Mouse (Mus musculus): Measurements from ENCODE around the gene Ddx24. TPM values are rescaled to one million over a fixed set of nuclear protein-coding genes. Genes with fewer than 3 reads are reported as not detected.

The Ddx24 gene
- total and polyA plus RNA-seq, 3 experiments = 76.2 to 125 (median 83.0) TPM

DNA sequence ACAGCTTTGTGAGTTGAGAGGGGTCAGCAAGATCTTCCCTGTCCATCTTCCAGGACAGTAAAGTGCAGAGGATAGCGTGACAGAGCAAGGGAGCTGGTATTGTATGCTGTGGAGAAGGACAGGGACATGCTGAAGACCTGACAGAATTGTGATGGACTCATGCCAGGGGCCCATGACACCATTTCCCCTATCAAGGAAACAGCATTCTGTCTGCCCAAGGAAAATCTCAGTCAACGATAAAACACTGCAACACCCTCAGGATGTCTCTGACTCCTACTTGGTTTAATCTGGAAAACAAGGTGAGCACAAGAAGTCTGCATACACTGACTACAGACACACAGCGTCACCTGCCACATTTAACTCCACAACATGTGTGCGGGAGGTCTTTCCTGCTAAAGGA is 17.9 kb downstream of the Ddx24 start, which contains the start of gene 9330161L09Rik:
9330161L09Rik (minus strand) TSS at position 101 of the 400 bp plus-strand sequence.
- Histone ChIP-seq H3K4me2 (ENCODE audit: insufficient read depth, low read depth, poor library complexity, severe bottlenecking) (no peak within 1 kb of the TSS), H3K36me3 (replicated peaks in 1 of 2; ENCODE audit: control insufficient read depth in 1 of 2, insufficient read depth in 1 of 2, low read length in 1 of 2) (peaks cover 95 to 100% of the 10 kb centered on the region in 2 experiments), H3K27ac (ENCODE audit: insufficient read depth, low read depth) (no peak within 1 kb of the TSS), H3K9ac (ENCODE audit: insufficient read depth, low read depth) (no peak within 1 kb of the TSS), H3K27me3 (replicated peaks) (no peaks in the 10 kb centered on the region), H3K79me2 (replicated peaks; ENCODE audit: control insufficient read depth, extremely low read depth, insufficient read depth, poor library complexity, severe bottlenecking) (no peaks in the 10 kb centered on the region), H3K9me3 (replicated peaks; ENCODE audit: low read length) (no peaks in the 10 kb centered on the region), H3K4me3 (replicated peaks in 1 of 3; ENCODE audit: low read depth in 2 of 3, low read length in 2 of 3, poor library complexity in 1 of 3) (no peak within 1 kb of the TSS), H3K4me1 (ENCODE audit: control insufficient read depth in 1 of 2, insufficient read depth in 2 of 2) (no peaks in the 10 kb centered on the region)
- TF ChIP-seq ELF1 (IDR thresholded peaks at IDR 0.05; ENCODE audit: low read depth, low read length) (no peak), TBP (conservative IDR thresholded peaks at IDR 0.05; ENCODE audit: low read depth, low read length) (no peak), RCOR1 (conservative IDR thresholded peaks at IDR 0.05; ENCODE audit: low read depth, low read length) (no peak), CTCF (conservative IDR thresholded peaks at IDR 0.05 in 1 of 2, IDR thresholded peaks at IDR 0.05 in 1 of 2; ENCODE audit: low read depth in 2 of 2, low read length in 2 of 2) (no peak), GABPA (IDR thresholded peaks at IDR 0.05; ENCODE audit: insufficient replicate concordance, low read depth, low read length) (no peak), RAD21 (IDR thresholded peaks at IDR 0.05; ENCODE audit: low read depth, low read length) (no peak), TCF12 (IDR thresholded peaks at IDR 0.05; ENCODE audit: low read depth, low read length) (no peak), ZNF384 (IDR thresholded peaks at IDR 0.05; ENCODE audit: low read depth, low read length) (no peak), MYC (IDR thresholded peaks at IDR 0.05; ENCODE audit: low read depth, low read length) (no peak), MAZ (IDR thresholded peaks at IDR 0.05; ENCODE audit: low read depth, low read length) (no peak), IRF4 (IDR thresholded peaks at IDR 0.05; ENCODE audit: low read depth, low read length) (no peak), HCFC1 (IDR thresholded peaks at IDR 0.05; ENCODE audit: low read depth, low read length) (no peak), BHLHE40 (IDR thresholded peaks at IDR 0.05; ENCODE audit: low read depth, low read length) (no peak), MXI1 (IDR thresholded peaks at IDR 0.05; ENCODE audit: low read depth, low read length) (no peak), ZKSCAN1 (IDR thresholded peaks at IDR 0.05; ENCODE audit: borderline replicate concordance, low read depth, low read length) (no peak), POLR2A (IDR thresholded peaks at IDR 0.05; ENCODE audit: low read depth, low read length) (no peak), SIN3A (IDR thresholded peaks at IDR 0.05; ENCODE audit: low read length) (no peak), JUND (conservative IDR thresholded peaks at IDR 0.05; ENCODE audit: low read depth, low read length) (no peak), POLR2AphosphoS2 (IDR thresholded peaks at IDR 0.05; ENCODE audit: low read depth, low read length) (no peak)
- dilution Hi-C loops (cut with MboI; ENCODE audit: extremely low pct_ligation_motif_present, extremely low pct_unique_long_range_greater_than_20kb, low sequenced_read_pairs) (no loop called here), in situ Hi-C loops (cut with MboI; ENCODE audit: low pct_ligation_motif_present, low pct_unique_long_range_greater_than_20kb, low sequenced_read_pairs) (no loop called here)
- no peak for DNase-seq (ENCODE audit: extremely low read depth)

DNA sequence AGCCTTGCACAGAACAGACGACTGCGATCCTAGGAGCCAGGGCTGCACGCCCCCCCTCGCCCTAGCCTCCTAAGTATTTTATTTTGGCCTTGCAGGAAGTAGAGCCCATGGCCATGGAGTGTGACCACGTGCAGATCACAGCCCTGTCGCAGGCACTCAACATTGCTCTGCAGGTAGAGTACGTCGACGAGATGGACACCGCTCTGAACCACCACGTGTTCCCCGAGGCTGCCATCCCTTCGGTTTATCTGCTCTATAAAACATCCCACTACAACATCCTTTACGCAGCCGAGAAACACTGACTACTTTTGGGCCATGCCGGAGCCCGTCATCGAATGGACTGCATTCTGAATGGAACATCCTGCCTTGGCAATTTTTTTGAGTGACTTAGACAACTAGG is 21.5 kb downstream of the Ddx24 start:
- Histone ChIP-seq H3K4me2 (ENCODE audit: insufficient read depth, low read depth, poor library complexity, severe bottlenecking) (no peak overlapping the region), H3K79me2 (replicated peaks; ENCODE audit: control insufficient read depth, extremely low read depth, insufficient read depth, poor library complexity, severe bottlenecking) (no peaks in the 10 kb centered on the region), H3K9ac (ENCODE audit: insufficient read depth, low read depth) (no peak overlapping the region), H3K9me3 (replicated peaks; ENCODE audit: low read length) (no peaks in the 10 kb centered on the region), H3K27ac (ENCODE audit: insufficient read depth, low read depth) (no peak overlapping the region), H3K36me3 (replicated peaks in 1 of 2; ENCODE audit: control insufficient read depth in 1 of 2, insufficient read depth in 1 of 2, low read length in 1 of 2) (peaks cover 71 to 97% of the 10 kb centered on the region in 2 experiments), H3K4me3 (replicated peaks in 1 of 3; ENCODE audit: low read depth in 2 of 3, low read length in 2 of 3, poor library complexity in 1 of 3) (no peak overlapping the region), H3K4me1 (ENCODE audit: control insufficient read depth in 1 of 2, insufficient read depth in 2 of 2) (no peaks in the 10 kb centered on the region), H3K27me3 (replicated peaks) (no peaks in the 10 kb centered on the region)
- in situ Hi-C loops (cut with MboI; ENCODE audit: low pct_ligation_motif_present, low pct_unique_long_range_greater_than_20kb, low sequenced_read_pairs) = no loop called here
- TF ChIP-seq ELF1 (IDR thresholded peaks at IDR 0.05; ENCODE audit: low read depth, low read length) (no peak), POLR2A (IDR thresholded peaks at IDR 0.05; ENCODE audit: low read depth, low read length) (0 out of 2 replicates have a peak, but pooled peaks have one; percentile 5)
- dilution Hi-C loops (cut with MboI; ENCODE audit: extremely low pct_ligation_motif_present, extremely low pct_unique_long_range_greater_than_20kb, low sequenced_read_pairs) = no loop called here
- no peak for DNase-seq (ENCODE audit: extremely low read depth)
